Mouse (Mus musculus) thymus, postnatal 14 days (tissue): ENCODE results near the gene Agap2.
"Not testable (repeated sequence)": the region's sequence is repeated elsewhere in the genome, so short reads cannot be mapped to it uniquely, and the experiment has no call there.

ENCODE experiments used
- DNase-seq: peaks from one replicate; pipeline ENCODE4 v3.0.0; 2021

Agap2 gene

GRCm38 (mm10) chr10:127059968-127060916 is 14.8 kb upstream of the Agap2 start, which contains the start of gene March9:
Gene March9 (minus strand): TSS chr10:127060184.
- DNase-seq = peak; percentile 89

GRCm38 (mm10) chr10:127061085-127061484 is 14.0 kb upstream of the Agap2 start:
- DNase-seq = no peak

GRCm38 (mm10) chr10:127061513-127061912 is 13.6 kb upstream of the Agap2 start:
- DNase-seq = no peak

DNA sequence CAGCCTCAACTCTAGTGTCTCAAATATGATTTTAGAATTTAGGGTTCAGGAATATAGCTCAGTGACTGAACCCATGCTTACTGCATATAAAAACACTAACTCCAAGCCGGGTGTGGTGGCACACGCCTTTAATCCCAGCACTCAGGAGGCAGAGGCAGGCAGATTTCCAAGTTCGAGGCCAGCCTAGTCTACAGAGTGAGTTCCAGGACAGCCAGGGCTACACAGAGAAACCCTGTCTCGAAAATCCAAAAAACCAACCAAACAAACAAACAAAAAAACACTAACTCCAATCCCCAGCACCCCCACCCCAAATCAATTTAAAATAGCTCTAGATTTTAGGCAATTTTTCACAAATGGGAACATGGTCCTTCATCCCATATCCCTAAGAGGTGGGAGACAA is 13.0 kb upstream of the Agap2 start:
- DNase-seq = not testable (repeated sequence)

DNA sequence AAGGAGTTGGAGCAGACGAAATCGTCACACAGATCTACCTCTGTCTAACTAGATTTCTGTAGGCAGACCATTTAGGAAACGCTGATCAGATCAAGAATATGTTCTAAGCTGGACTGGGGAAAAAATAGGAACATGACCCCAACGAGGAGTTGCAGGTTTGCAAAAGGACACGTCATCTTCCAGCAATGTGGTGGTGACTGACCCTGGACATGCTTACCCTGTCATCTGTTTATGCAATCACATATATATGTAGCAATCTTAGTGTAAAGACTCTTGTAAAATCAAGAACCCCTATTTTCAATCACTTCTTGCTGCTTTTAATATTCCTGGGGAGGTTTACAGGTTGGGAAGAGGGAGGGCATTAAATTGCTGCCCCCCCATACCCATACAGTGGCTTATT is 12.6 kb upstream of the Agap2 start:
- DNase-seq = no peak

DNA sequence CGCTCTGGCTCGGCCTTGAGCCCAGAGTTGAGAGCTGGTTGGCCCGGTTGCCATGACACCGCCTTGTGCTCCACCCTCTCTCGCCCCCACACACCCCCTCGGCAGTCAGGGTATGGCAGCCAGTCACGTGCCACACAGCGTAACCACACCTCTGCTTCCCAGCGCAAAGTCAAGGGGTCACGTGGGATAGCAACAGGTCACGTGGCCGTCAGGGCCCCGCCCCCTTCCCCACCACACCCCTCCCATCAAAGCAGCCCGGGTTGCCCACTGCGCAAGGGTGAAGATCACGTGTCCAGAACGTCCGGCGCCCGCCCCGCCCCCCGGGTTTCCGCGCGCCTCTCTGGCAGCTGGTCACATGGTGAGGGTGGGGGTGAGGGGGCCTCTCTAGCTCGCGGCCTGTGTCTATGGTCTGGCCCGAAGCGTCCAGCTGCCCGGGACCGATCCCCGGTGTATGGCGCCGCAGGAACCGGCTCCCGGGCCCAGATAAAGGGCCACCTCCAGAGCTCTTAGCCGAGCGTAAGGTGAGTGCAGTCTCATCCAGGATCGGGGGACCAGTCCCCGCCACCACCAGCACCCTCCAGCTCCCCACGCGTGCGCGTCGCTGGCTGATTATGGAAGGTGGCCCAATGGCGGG is 11.7 kb upstream of the Agap2 start, which contains the start of gene Cdk4:
TSS of gene Cdk4 (plus strand) at position 296 of the 634 bp plus-strand sequence.
- peak; percentile 97 for DNase-seq

DNA sequence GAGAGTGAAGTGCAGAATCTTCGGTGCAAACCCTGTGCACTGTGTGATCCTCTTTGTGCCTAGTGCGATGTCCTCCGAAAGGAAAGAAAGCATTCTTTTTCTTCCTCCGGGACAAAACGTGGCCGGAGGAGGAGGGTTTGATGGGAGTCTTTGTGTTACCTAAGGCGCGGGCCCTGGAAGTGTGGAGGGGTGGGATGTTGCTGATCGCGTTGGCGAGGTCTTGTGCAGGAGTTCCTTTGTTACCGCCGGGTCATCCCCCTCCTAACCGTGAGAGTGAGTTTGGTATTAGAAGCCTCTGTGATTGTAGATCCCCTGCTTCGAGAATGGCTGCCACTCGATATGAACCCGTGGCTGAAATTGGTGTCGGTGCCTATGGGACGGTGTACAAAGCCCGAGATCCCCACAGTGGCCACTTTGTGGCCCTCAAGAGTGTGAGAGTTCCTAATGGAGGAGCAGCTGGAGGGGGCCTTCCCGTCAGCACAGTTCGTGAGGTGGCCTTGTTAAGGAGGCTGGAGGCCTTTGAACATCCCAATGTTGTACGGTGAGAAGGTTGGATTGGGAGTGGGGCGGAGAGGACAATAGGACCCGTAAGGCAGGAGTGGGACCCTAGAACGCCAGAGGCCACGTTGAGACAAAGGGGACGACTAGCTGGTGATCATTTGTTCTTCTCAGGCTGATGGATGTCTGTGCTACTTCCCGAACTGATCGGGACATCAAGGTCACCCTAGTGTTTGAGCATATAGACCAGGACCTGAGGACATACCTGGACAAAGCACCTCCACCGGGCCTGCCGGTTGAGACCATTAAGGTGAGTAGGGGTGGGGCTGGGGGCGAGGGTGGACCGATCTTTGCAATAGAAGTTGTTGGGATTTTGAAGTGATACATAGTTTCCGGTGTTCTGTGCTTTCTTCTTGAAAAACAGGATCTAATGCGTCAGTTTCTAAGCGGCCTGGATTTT is 10.9 kb upstream of the Agap2 start:
- no peak for DNase-seq

DNA sequence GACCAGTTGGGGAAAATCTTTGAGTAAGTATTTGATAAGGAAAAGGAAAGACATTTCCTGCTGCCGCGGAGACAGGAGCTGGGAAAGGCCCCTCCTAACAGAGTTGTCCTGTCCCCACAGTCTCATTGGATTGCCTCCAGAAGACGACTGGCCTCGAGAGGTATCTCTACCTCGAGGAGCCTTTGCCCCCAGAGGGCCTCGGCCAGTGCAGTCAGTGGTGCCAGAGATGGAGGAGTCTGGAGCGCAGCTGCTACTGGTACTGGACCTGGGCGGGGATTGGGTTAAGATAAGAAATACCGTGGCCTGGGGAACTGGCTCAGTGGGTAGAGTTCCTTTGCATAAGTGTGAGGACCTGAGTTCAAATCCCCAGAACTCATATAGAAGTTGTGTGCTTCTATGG is 9.1 kb upstream of the Agap2 start:
- DNase-seq = no peak

- no peak for DNase-seq
Observed at GRCm38 (mm10) chr10:127066519-127067018, 8.5 kb upstream of the Agap2 start.

DNA sequence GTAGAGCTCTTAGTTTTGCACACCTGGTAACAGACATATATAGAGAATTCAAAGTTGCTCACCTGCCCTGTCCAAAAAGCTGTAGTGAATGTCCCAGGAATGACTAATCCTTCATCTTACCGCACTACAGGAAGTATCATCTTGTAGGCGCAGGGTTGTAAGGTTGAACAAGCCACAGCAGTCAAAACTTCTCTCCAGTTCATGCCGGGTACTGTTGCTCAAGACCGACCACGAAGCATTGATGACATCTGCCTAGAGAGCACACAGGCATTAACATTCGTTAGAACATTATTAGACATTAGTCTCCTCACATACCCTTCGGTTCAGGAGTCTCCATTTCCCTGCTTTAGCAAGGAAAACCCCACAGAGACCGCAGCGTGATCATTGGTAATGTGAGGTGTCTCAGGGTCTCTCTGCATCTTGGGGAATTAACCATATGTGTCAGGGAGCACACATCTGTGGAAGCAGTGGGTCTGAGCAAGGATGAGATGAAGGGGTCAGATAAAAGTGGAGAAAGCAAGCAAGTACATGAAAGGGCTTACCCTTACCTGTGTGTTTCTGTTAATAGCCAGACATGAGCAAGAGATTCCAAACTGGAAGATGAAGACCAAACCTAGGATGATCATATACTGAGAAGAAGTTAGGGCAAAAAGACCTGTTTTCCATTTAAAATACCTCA is 6.6 kb upstream of the Agap2 start:
- DNase-seq = no peak

- DNase-seq = no peak
Observed at GRCm38 (mm10) chr10:127069281-127070189, 5.5 kb upstream of the Agap2 start.

- DNase-seq = peak; percentile 49
Observed at GRCm38 (mm10) chr10:127070190-127071121, 4.6 kb upstream of the Agap2 start, which contains the start of gene Tspan31. Gene Tspan31 (minus strand): TSS chr10:127070264.

- DNase-seq = no peak
Observed at GRCm38 (mm10) chr10:127071203-127071602, 3.9 kb upstream of the Agap2 start.

GRCm38 (mm10) chr10:127072270-127072669 is 2.8 kb upstream of the Agap2 start:
- not testable (repeated sequence) for DNase-seq

DNA sequence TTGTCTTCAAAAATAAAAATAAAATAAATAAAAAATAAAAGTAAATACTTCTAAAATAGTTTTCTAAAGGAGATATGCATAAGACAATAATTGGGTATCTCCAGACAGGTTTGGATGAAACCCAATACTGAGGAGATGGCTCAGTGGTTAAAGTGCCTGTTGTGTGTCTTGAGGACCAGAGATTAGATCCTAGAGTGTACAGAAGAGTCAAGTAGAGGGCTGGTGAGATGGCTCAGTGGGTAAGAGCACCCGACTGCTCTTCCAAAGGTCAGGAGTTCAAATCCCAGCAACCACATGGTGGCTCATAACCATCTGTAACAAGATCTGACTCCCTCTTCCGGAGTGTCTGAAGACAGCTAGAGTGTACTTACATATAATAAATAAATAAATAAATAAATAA is 2.1 kb upstream of the Agap2 start:
- not testable (repeated sequence) for DNase-seq

DNA sequence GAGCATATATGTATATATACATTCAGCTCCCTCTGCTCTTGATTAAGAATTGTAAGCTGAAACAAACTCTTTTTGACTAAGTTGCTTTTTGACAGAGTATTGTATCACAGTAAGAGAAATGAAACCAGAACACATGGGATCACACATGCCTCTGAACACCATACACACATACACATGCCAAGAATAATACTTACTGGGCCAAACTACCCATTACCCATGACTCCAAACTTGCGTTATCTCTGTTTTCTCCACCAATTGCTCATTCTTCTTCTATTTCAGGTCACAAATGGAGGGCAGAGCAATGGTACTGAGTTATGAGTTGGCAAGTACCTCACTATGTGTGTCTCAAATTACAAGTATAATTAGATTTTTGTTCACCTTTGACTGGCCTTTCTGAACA is 1.1 kb upstream of the Agap2 start:
- no peak for DNase-seq

GRCm38 (mm10) chr10:127075651-127076050 is 567 bp downstream of the Agap2 start:
- no peak for DNase-seq

GRCm38 (mm10) chr10:127076082-127076481 is 998 bp downstream of the Agap2 start:
- peak; percentile 77 for DNase-seq

GRCm38 (mm10) chr10:127077515-127077914 is 2.4 kb downstream of the Agap2 start:
- no peak for DNase-seq
